17 mouse cellular contexts compared by ENCODE assay signal in the genomic region with DNA sequence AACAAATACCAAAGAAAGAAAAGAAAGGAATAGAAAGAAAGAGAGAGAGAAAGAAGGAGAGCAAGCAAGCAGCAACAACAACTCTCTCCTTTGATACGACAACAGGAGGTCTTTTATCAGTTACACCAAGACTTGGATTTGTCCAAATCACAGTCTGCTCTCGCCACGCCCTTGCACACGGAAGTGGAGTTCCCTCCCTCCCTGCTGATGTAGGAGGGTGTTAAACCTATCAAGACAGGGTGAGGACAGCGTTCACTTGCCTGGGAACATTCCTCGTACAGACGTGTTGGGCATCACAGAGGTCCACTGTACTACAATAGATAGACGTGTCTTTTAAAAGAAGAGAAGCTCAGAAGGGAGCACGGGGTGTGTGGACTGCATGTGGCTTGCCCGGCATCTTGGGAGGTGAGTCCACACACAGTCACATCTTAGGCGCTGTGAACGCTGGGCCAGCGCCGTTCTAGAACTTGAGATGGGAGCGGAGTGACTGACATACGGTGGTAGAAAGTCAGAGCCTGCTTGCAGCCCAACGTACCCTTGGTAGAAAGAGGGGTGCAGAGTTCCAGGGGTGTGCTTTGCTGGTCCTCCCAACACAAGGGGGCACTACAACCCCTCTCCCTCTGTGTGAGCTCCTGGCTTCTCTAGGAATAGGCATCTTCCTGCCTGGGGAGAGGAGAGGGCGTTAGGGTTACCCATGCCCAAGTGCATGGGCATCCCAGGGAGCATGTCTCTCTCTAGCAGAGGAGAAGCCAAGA. TPM values are rescaled to one million over a fixed set of nuclear protein-coding genes. Genes with fewer than 3 reads are reported as not detected.
DNase-seq lines count a peak whose midpoint lies in the region; ATAC-seq and TF ChIP-seq lines count a peak whose summit lies in the region.
"Had no signal": no experiment of that assay in that cellular context is flagged by ENCODE, and none has a peak within 500 bp of the region (broad histone marks: within the 10 kb centered on the region; RNA-seq: fewer than 3 reads in every experiment).

No protein-coding gene starts in this region.

- no peak overlapping the region for H3K4me2 ChIP-seq in intestine, postnatal 0 days (replicated peaks; ENCODE audit: low read depth)
- no peak overlapping the region for H3K4me2 ChIP-seq in intestine, embryonic 15.5 days (replicated peaks)
- H3K4me2 ChIP-seq in midbrain, postnatal 0 days (ENCODE audit: low read depth, low read length, poor library complexity, severe bottlenecking) = no peak overlapping the region
- H3K4me2 ChIP-seq in midbrain, embryonic 13.5 days (replicated peaks) = no peak overlapping the region
- no peak overlapping the region for H3K4me2 ChIP-seq in stomach, embryonic 16.5 days (ENCODE audit: low read depth, low read length)
- H3K4me2 ChIP-seq: forebrain, embryonic 12.5 days; heart, embryonic 13.5 days; midbrain, embryonic 11.5 days had no signal

- no peaks in the 10 kb centered on the region for H3K4me1 ChIP-seq in intestine, postnatal 0 days (replicated peaks; ENCODE audit: control insufficient read depth, insufficient read depth, low read length)
- H3K4me1 ChIP-seq in intestine, embryonic 15.5 days (replicated peaks) = 0 out of 2 replicates have a peak, but pooled peaks cover under 1% of the 10 kb centered on the region
- H3K4me1 ChIP-seq in midbrain, postnatal 0 days (ENCODE audit: insufficient read depth, low read length) = peaks cover 10% of the 10 kb centered on the region; the same call in 1 of the 2 replicates
- H3K4me1 ChIP-seq in midbrain, embryonic 13.5 days (replicated peaks) = peaks cover 45% of the 10 kb centered on the region
- no peaks in the 10 kb centered on the region for H3K4me1 ChIP-seq in G1E (ENCODE audit: insufficient read depth, low read depth, low read length)
- 0 out of 2 replicates have a peak, but pooled peaks cover 1% of the 10 kb centered on the region for H3K4me1 ChIP-seq in stomach, embryonic 16.5 days (ENCODE audit: control insufficient read depth, insufficient read depth, low read length)

- no peak for ATAC-seq in intestine, postnatal 0 days
- ATAC-seq in intestine, embryonic 15.5 days = no peak
- ATAC-seq in midbrain, postnatal 0 days (ENCODE audit: low FRiP score) = no peak
- ATAC-seq in midbrain, embryonic 13.5 days = no peak
- no peak for ATAC-seq in G1E (ENCODE audit: extremely low read depth, insufficient number of reproducible peaks, low FRiP score, poor library complexity, severe bottlenecking)
- ATAC-seq in stomach, embryonic 16.5 days (ENCODE audit: insufficient read depth, low FRiP score) = 0 out of 2 replicates have a peak, but pooled peaks have one; percentile 14
- ATAC-seq: hindbrain, embryonic 16.5 days had no signal

- WGBS in intestine, postnatal 0 days = 76% methylated on average over 18 of the region's 18 CpGs
- WGBS in intestine, embryonic 15.5 days = 83% methylated on average over 18 of the region's 18 CpGs
- 91% methylated on average over 18 of the region's 18 CpGs for WGBS in midbrain, postnatal 0 days
- WGBS in midbrain, embryonic 13.5 days = 90% methylated on average over 18 of the region's 18 CpGs
- WGBS in stomach, embryonic 16.5 days = 80% methylated on average over 18 of the region's 18 CpGs

- no peak for DNase-seq in midbrain, postnatal 0 days (ENCODE audit: low spot score)
- DNase-seq in G1E (ENCODE audit: low spot score) = no peak
- DNase-seq in adrenal gland, adult 18-20 months (ENCODE audit: low spot score in 2 of 2) = no peak
- no peak for DNase-seq in ovary, postnatal 36 days (ENCODE audit: low spot score)
- DNase-seq: cerebellum, postnatal 14 days; gastrocnemius, postnatal 36 days; heart, postnatal 36 days; kidney, adult 8-10 months; lung, postnatal 36 days had no signal

- H3K27me3 ChIP-seq in intestine, postnatal 0 days (replicated peaks; ENCODE audit: control insufficient read depth, insufficient read depth, low read length) = no peaks in the 10 kb centered on the region
- no peaks in the 10 kb centered on the region for H3K27me3 ChIP-seq in intestine, embryonic 15.5 days (replicated peaks)
- H3K27me3 ChIP-seq in midbrain, postnatal 0 days (ENCODE audit: insufficient read depth, low read length) = 0 out of 2 replicates have a peak, but pooled peaks cover 3% of the 10 kb centered on the region
- no peaks in the 10 kb centered on the region for H3K27me3 ChIP-seq in midbrain, embryonic 13.5 days
- peaks cover 20% of the 10 kb centered on the region; the same call in 1 of the 2 replicates for H3K27me3 ChIP-seq in G1E (ENCODE audit: insufficient read depth, low read length)
- H3K27me3 ChIP-seq in stomach, embryonic 16.5 days (ENCODE audit: control insufficient read depth, insufficient read depth, low read length) = no peaks in the 10 kb centered on the region

- H3K27ac ChIP-seq in intestine, postnatal 0 days (ENCODE audit: low read depth, low read length) = no peak overlapping the region
- H3K27ac ChIP-seq in intestine, embryonic 15.5 days = no peak overlapping the region
- H3K27ac ChIP-seq in midbrain, postnatal 0 days (ENCODE audit: low read depth, low read length) = no peak overlapping the region
- no peak overlapping the region for H3K27ac ChIP-seq in midbrain, embryonic 13.5 days
- no peak overlapping the region for H3K27ac ChIP-seq in stomach, embryonic 16.5 days (ENCODE audit: low read length)
- H3K27ac ChIP-seq: heart, embryonic 13.5 days had no signal

- H3K9ac ChIP-seq in intestine, postnatal 0 days (ENCODE audit: low read depth, low read length) = no peak overlapping the region
- no peak overlapping the region for H3K9ac ChIP-seq in intestine, embryonic 15.5 days
- no peak overlapping the region for H3K9ac ChIP-seq in midbrain, postnatal 0 days (replicated peaks; ENCODE audit: low read length, poor library complexity, severe bottlenecking)
- no peak overlapping the region for H3K9ac ChIP-seq in midbrain, embryonic 13.5 days (replicated peaks)
- H3K9ac ChIP-seq in stomach, embryonic 16.5 days (ENCODE audit: low read length) = no peak overlapping the region
- H3K9ac ChIP-seq: forebrain, embryonic 12.5 days; heart, embryonic 13.5 days had no signal

- no peak overlapping the region for H3K4me3 ChIP-seq in intestine, postnatal 0 days (ENCODE audit: low read depth, low read length)
- no peak overlapping the region for H3K4me3 ChIP-seq in intestine, embryonic 15.5 days (replicated peaks)
- H3K4me3 ChIP-seq in midbrain, postnatal 0 days (ENCODE audit: low read depth, low read length) = no peak overlapping the region
- H3K4me3 ChIP-seq in midbrain, embryonic 13.5 days (replicated peaks) = no peak overlapping the region
- H3K4me3 ChIP-seq in G1E (ENCODE audit: low read depth, low read length) = no peak overlapping the region
- H3K4me3 ChIP-seq in stomach, embryonic 16.5 days (replicated peaks; ENCODE audit: low read length) = no peak overlapping the region
- H3K4me3 ChIP-seq: forebrain, embryonic 12.5 days; heart, embryonic 13.5 days had no signal

- no peaks in the 10 kb centered on the region for H3K36me3 ChIP-seq in intestine, postnatal 0 days (ENCODE audit: control insufficient read depth, insufficient read depth)
- H3K36me3 ChIP-seq in intestine, embryonic 15.5 days = no peaks in the 10 kb centered on the region
- no peaks in the 10 kb centered on the region for H3K36me3 ChIP-seq in midbrain, postnatal 0 days (ENCODE audit: insufficient read depth, low read length)
- H3K36me3 ChIP-seq in midbrain, embryonic 13.5 days = no peaks in the 10 kb centered on the region
- no peaks in the 10 kb centered on the region for H3K36me3 ChIP-seq in G1E (replicated peaks)
- H3K36me3 ChIP-seq in stomach, embryonic 16.5 days (ENCODE audit: control insufficient read depth, insufficient read depth, low read length) = no peaks in the 10 kb centered on the region
- H3K36me3 ChIP-seq: forebrain, embryonic 12.5 days; heart, embryonic 13.5 days had no signal

- H3K9me3 ChIP-seq in intestine, postnatal 0 days (ENCODE audit: control insufficient read depth) = no peaks in the 10 kb centered on the region
- H3K9me3 ChIP-seq in intestine, embryonic 15.5 days = no peaks in the 10 kb centered on the region
- H3K9me3 ChIP-seq in midbrain, postnatal 0 days (ENCODE audit: low read length) = no peaks in the 10 kb centered on the region
- H3K9me3 ChIP-seq in midbrain, embryonic 13.5 days = no peaks in the 10 kb centered on the region; the same call in 1 of the 2 replicates
- H3K9me3 ChIP-seq in G1E (replicated peaks) = 0 out of 2 replicates have a peak, but pooled peaks cover 2% of the 10 kb centered on the region
- no peaks in the 10 kb centered on the region; the same call in 1 of the 2 replicates for H3K9me3 ChIP-seq in stomach, embryonic 16.5 days (replicated peaks; ENCODE audit: control insufficient read depth, low read length)
- H3K9me3 ChIP-seq: forebrain, embryonic 12.5 days; heart, embryonic 13.5 days had no signal

- TF ChIP-seq CTCF in intestine, postnatal 0 days (IDR thresholded peaks at IDR 0.05; ENCODE audit: low read depth) = peak; percentile 29; the same call in 1 of the 2 replicates
- TF ChIP-seq CTCF in midbrain, postnatal 0 days (IDR thresholded peaks at IDR 0.05) = peak; percentile 20
- 0 out of 2 replicates have a peak, but pooled peaks have one; percentile 2 for TF ChIP-seq CTCF in G1E (IDR thresholded peaks at IDR 0.05; ENCODE audit: low read depth, low read length)

RNA-seq across cellular contexts. Expression of a gene that starts 32.9 kb away (rescaled TPM):
- polyA plus RNA-seq in intestine, postnatal 0 days (2015; fragmentation: Nextera tagmentation; extraction: Ambion mirVana) = 4.6 and 5.2 TPM in 2 replicates
- 7.1 and 7.2 TPM in 2 replicates for polyA plus RNA-seq in intestine, embryonic 15.5 days (2015; fragmentation: Nextera tagmentation; extraction: Ambion mirVana)
- 33.3 and 34.0 TPM in 2 replicates for total RNA-seq in midbrain, postnatal 0 days (2014; rRNA removed)
- 18.8 and 19.2 TPM in 2 replicates for polyA plus RNA-seq in midbrain, postnatal 0 days (2015; fragmentation: Nextera tagmentation; extraction: Ambion mirVana)
- polyA plus RNA-seq in midbrain, embryonic 13.5 days (2015; fragmentation: Nextera tagmentation; extraction: Ambion mirVana) = 15.0 and 15.1 TPM in 2 replicates
- 2.6 and 2.7 TPM in 2 replicates for total RNA-seq in G1E (2014; fragmentation: Nextera tagmentation)
- total RNA-seq in G1E (2017) = 3.4 TPM in 2 replicates
- polyA plus RNA-seq in G1E (2012) = 1.4 and 2.1 TPM in 2 replicates
- polyA plus RNA-seq in stomach, embryonic 16.5 days (2015; fragmentation: Nextera tagmentation; extraction: Ambion mirVana) = 7.4 and 7.7 TPM in 2 replicates
- 1 to 10 TPM; 6.3 to 9.0 TPM for total RNA-seq in adrenal gland, adult 18-20 months (2021)

RNA-seq across cellular contexts. Expression of a gene that starts 33.0 kb away (rescaled TPM):
- 0.42 and 0.44 TPM in 2 replicates for polyA plus RNA-seq in intestine, postnatal 0 days (2015; fragmentation: Nextera tagmentation; extraction: Ambion mirVana)
- polyA plus RNA-seq in intestine, embryonic 15.5 days (2015; fragmentation: Nextera tagmentation; extraction: Ambion mirVana) = 2.2 and 3.2 TPM in 2 replicates
- total RNA-seq in midbrain, postnatal 0 days (2014; rRNA removed) = 121 and 125 TPM in 2 replicates
- polyA plus RNA-seq in midbrain, postnatal 0 days (2015; fragmentation: Nextera tagmentation; extraction: Ambion mirVana) = 14.3 and 15.0 TPM in 2 replicates
- polyA plus RNA-seq in midbrain, embryonic 13.5 days (2015; fragmentation: Nextera tagmentation; extraction: Ambion mirVana) = 12.6 and 13.1 TPM in 2 replicates
- total RNA-seq in G1E (2014; fragmentation: Nextera tagmentation) = 1.1 and 1.6 TPM in 2 replicates
- total RNA-seq in G1E (2017) = 0.12 and 1.0 TPM in 2 replicates
- polyA plus RNA-seq in G1E (2012) = 0.95 and 1.2 TPM in 2 replicates
- polyA plus RNA-seq in stomach, embryonic 16.5 days (2015; fragmentation: Nextera tagmentation; extraction: Ambion mirVana) = 1.3 and 2.6 TPM in 2 replicates
- total RNA-seq in adrenal gland, adult 18-20 months (2021) = 1 to 10 TPM; 3.1 to 5.3 TPM
